In genomic region chr5:143423899-143424519, GRCm38 (mm10) we compare ENCODE assay signal across 9 mouse cellular contexts. TPM values are rescaled to one million over a fixed set of nuclear protein-coding genes. Genes with fewer than 3 reads are reported as not detected.
DNase-seq lines count a peak whose midpoint lies in the region; ATAC-seq and TF ChIP-seq lines count a peak whose summit lies in the region.
"Had no signal": no experiment of that assay in that cellular context is flagged by ENCODE, and none has a peak within 500 bp of the region (broad histone marks: within the 10 kb centered on the region; RNA-seq: fewer than 3 reads in every experiment).

No protein-coding gene starts in this region.

- 28% methylated on average over 6 of the region's 6 CpGs for WGBS in heart, embryonic 12.5 days
- WGBS in lung, postnatal 0 days, result 18% methylated on average over 6 of the region's 6 CpGs

- intact Hi-C loops in gastrocnemius, postnatal 14 days (cut with DNase I; ENCODE audit: low total_unique reads), result loop anchor here (5.0 kb wide), 2 partner anchors 47 to 87 kb away; no protein-coding TSS in a partner anchor

- DNase-seq in heart, adult 11 months, result peak; percentile 95
- peak; percentile 46 for DNase-seq in ES-E14 (ENCODE audit: low read depth, low spot score)
- DNase-seq in cerebellum, adult 18-20 months, result peak; percentile 61 to 68
- DNase-seq in gastrocnemius, postnatal 14 days, result peak; percentile 49
- DNase-seq in kidney, postnatal 25 days, result peak; percentile 54 to 73
- peak; percentile 73 for DNase-seq in lung, postnatal 0 days (ENCODE audit: low spot score)
- peak; percentile 35 to 52 for DNase-seq in spleen, postnatal 36 days (ENCODE audit: low spot score in 2 of 2)

- H3K4me3 ChIP-seq in heart, embryonic 12.5 days, result no peak overlapping the region
- H3K4me3 ChIP-seq in ES-E14 (ENCODE audit: insufficient read depth in 1 of 2, low read depth in 1 of 2, low read length in 2 of 2, poor library complexity in 1 of 2, severe bottlenecking in 1 of 2), result no peak overlapping the region
- H3K4me3 ChIP-seq in lung, postnatal 0 days (ENCODE audit: low read depth, low read length), result no peak overlapping the region
- H3K4me3 ChIP-seq: midbrain, embryonic 12.5 days had no signal

- H3K9ac ChIP-seq in heart, embryonic 12.5 days, result no peak overlapping the region
- H3K9ac ChIP-seq in ES-E14 (ENCODE audit: insufficient read depth, low read depth, low read length, poor library complexity, severe bottlenecking), result no peak overlapping the region
- H3K9ac ChIP-seq in lung, postnatal 0 days (replicated peaks; ENCODE audit: low read depth), result no peak overlapping the region
- H3K9ac ChIP-seq: midbrain, embryonic 12.5 days had no signal

- in situ Hi-C loops in ES-E14 (cut with MboI; ENCODE audit: low sequenced_read_pairs in 2 of 2, unreplicated experiment in 2 of 2), result no loop called here

- no peak for TF ChIP-seq EP300 in lung, postnatal 0 days (IDR thresholded peaks at IDR 0.05)

- peak; percentile 91 for TF ChIP-seq CTCF in lung, postnatal 0 days (IDR thresholded peaks at IDR 0.05)

- H3K4me1 ChIP-seq in heart, embryonic 12.5 days (replicated peaks), result no peaks in the 10 kb centered on the region
- H3K4me1 ChIP-seq in ES-E14 (ENCODE audit: control insufficient read depth in 2 of 2, insufficient read depth in 2 of 2, low read length in 2 of 2, poor library complexity in 1 of 2), result no peaks in the 10 kb centered on the region
- no peaks in the 10 kb centered on the region for H3K4me1 ChIP-seq in lung, postnatal 0 days (ENCODE audit: insufficient read depth, low read depth, low read length)
- H3K4me1 ChIP-seq: midbrain, embryonic 12.5 days had no signal

- H3K27me3 ChIP-seq in heart, embryonic 12.5 days (replicated peaks), result no peaks in the 10 kb centered on the region
- H3K27me3 ChIP-seq in lung, postnatal 0 days (replicated peaks; ENCODE audit: insufficient read depth, low read length), result no peaks in the 10 kb centered on the region
- H3K27me3 ChIP-seq: midbrain, embryonic 12.5 days had no signal

- H3K9me3 ChIP-seq in heart, embryonic 12.5 days (replicated peaks), result no peaks in the 10 kb centered on the region
- no peaks in the 10 kb centered on the region for H3K9me3 ChIP-seq in ES-E14 (ENCODE audit: control insufficient read depth, insufficient read depth, low read depth, low read length)
- no peaks in the 10 kb centered on the region for H3K9me3 ChIP-seq in lung, postnatal 0 days (ENCODE audit: low read length)
- H3K9me3 ChIP-seq: midbrain, embryonic 12.5 days had no signal

- no peak for ATAC-seq in heart, embryonic 12.5 days (ENCODE audit: insufficient number of reproducible peaks, low FRiP score)
- peak; percentile 72 for ATAC-seq in lung, postnatal 0 days

- H3K27ac ChIP-seq in heart, embryonic 12.5 days (ENCODE audit: poor library complexity, severe bottlenecking), result no peak overlapping the region
- no peak overlapping the region for H3K27ac ChIP-seq in ES-E14 (ENCODE audit: insufficient read depth, low read depth, low read length, poor library complexity, severe bottlenecking)
- H3K27ac ChIP-seq in lung, postnatal 0 days (ENCODE audit: low read length), result no peak overlapping the region
- H3K27ac ChIP-seq: midbrain, embryonic 12.5 days had no signal

- H3K4me2 ChIP-seq in heart, embryonic 12.5 days, result no peak overlapping the region
- no peak overlapping the region for H3K4me2 ChIP-seq in lung, postnatal 0 days (replicated peaks; ENCODE audit: low read depth, low read length)
- H3K4me2 ChIP-seq: midbrain, embryonic 12.5 days had no signal

- H3K36me3 ChIP-seq in heart, embryonic 12.5 days, result peaks cover 41% of the 10 kb centered on the region
- peaks cover 22% of the 10 kb centered on the region for H3K36me3 ChIP-seq in ES-E14 (ENCODE audit: control insufficient read depth, insufficient read depth, low read length, poor library complexity, severe bottlenecking)
- H3K36me3 ChIP-seq in lung, postnatal 0 days (ENCODE audit: insufficient read depth, low read length), result peaks cover 20% of the 10 kb centered on the region

TF ChIP-seq in ES-E14, 5 proteins besides CTCF, POLR2A, EP300 and RAD21:
- TF ChIP-seq ZNF384 (IDR thresholded peaks at IDR 0.05; ENCODE audit: low read depth, low read length), result peak; percentile 54
- no peak for TF ChIP-seq CHD2 (IDR thresholded peaks at IDR 0.05; ENCODE audit: low read depth, low read length)
- TF ChIP-seq MAFK (IDR thresholded peaks at IDR 0.05; ENCODE audit: insufficient read depth, low read depth, low read length), result peak; percentile 33; the same call in 1 of the 2 replicates
TF ChIP-seq in ES-E14: peak in this region for 2.

RNA-seq across cellular contexts. Expression of gene Kdelr2, which starts 20.4 kb away (rescaled TPM):
- polyA plus RNA-seq in heart, embryonic 12.5 days (2016; fragmentation: Nextera tagmentation; extraction: Ambion mirVana), result 285 TPM in 2 replicates
- 172 and 184 TPM in 2 replicates for total RNA-seq in ES-E14 (2012; rRNA removed)
- 10 to 100 TPM; 51.1 to 70.2 TPM for total RNA-seq in gastrocnemius, postnatal 14 days (2021)
- 233 and 242 TPM in 2 replicates for polyA plus RNA-seq in lung, postnatal 0 days (2015; fragmentation: Nextera tagmentation; extraction: Ambion mirVana)

RNA-seq across cellular contexts. Expression of gene Daglb, which starts 40.4 kb away (rescaled TPM):
- 10.6 TPM in 2 replicates for polyA plus RNA-seq in heart, embryonic 12.5 days (2016; fragmentation: Nextera tagmentation; extraction: Ambion mirVana)
- 9.5 and 11.5 TPM in 2 replicates for total RNA-seq in ES-E14 (2012; rRNA removed)
- total RNA-seq in gastrocnemius, postnatal 14 days (2021), result 1 to 10 TPM; 3.7 to 5.3 TPM
- 5.9 and 6.0 TPM in 2 replicates for polyA plus RNA-seq in lung, postnatal 0 days (2015; fragmentation: Nextera tagmentation; extraction: Ambion mirVana)

Comparison
In these comparisons a context has a peak if more than half of its experiments do, and no peak if none do; other contexts are left out.
1. DNase-seq: peak in every context shown above with its lines; median percentile 95 in heart, adult 11 months; 73 in lung, postnatal 0 days; 64 in cerebellum, adult 18-20 months; 64 in kidney, postnatal 25 days; 49 in gastrocnemius, postnatal 14 days; 46 in ES-E14; 44 in spleen, postnatal 36 days.